Mouse (Mus musculus) CH12.LX (cell line): Measurements from ENCODE around the gene Tex29. TPM values are rescaled to one million over a fixed set of nuclear protein-coding genes. Genes with fewer than 3 reads are reported as not detected.
A peak's percentile ranks its signal among the peaks of the same experiment; 100 is the strongest.

ENCODE experiments used
- DNase-seq: peaks from one replicate; pipeline ENCODE4 v3.0.0-alpha.2; 2013; ENCODE audit errors: extremely low read depth
- H3K27ac ChIP-seq: 2 replicates; pipeline ENCODE4 v1.5.1; 2012; ENCODE audit warnings: low read depth, mild to moderate bottlenecking, control low read depth, moderate library complexity; ENCODE audit not compliant: insufficient read depth
- H3K27me3 ChIP-seq: replicated peaks from 2 replicates; pipeline ENCODE3; 2012; ENCODE audit warnings: inconsistent platforms
- H3K36me3 ChIP-seq, 2 experiments: replicated peaks in 1 of 2; 2 replicates each; pipeline versions ENCODE3 to v1.6.1; 2012; ENCODE audit warnings: inconsistent platforms in 1 of 2, low read length in 1 of 2, mild to moderate bottlenecking in 1 of 2, mixed read lengths in 1 of 2, moderate library complexity in 1 of 2; ENCODE audit not compliant: control insufficient read depth in 1 of 2, insufficient read depth in 1 of 2
- H3K4me1 ChIP-seq, 2 experiments: 2 replicates each; pipeline ENCODE4 v1.6.1; 2012; ENCODE audit warnings: inconsistent platforms in 1 of 2, moderate library complexity in 1 of 2; ENCODE audit not compliant: insufficient read depth in 2 of 2, control insufficient read depth in 1 of 2
- H3K4me2 ChIP-seq: 2 replicates; pipeline ENCODE4 v1.6.1; 2012; ENCODE audit warnings: low read depth, mild to moderate bottlenecking, control low read depth; ENCODE audit not compliant: poor library complexity, insufficient read depth, severe bottlenecking
- H3K4me3 ChIP-seq, 3 experiments: fragments of 150-350 bp in 1 of 3; sonication (generic) in 1 of 3; replicated peaks in 1 of 3; 2 replicates each; pipeline versions ENCODE3 to v1.5.1; 2011 to 2012; ENCODE audit warnings: low read depth in 2 of 3, low read length in 2 of 3, mild to moderate bottlenecking in 2 of 3, moderate library complexity in 2 of 3, control low read depth in 1 of 3, improper control_type of control experiment in 1 of 3, inconsistent platforms in 1 of 3, mixed read lengths in 1 of 3; ENCODE audit not compliant: poor library complexity in 1 of 3
- H3K79me2 ChIP-seq: replicated peaks from 2 replicates; pipeline ENCODE4 v1.6.1; 2012; ENCODE audit warnings: mild to moderate bottlenecking, moderate library complexity; ENCODE audit not compliant: control insufficient read depth, poor library complexity, insufficient read depth, severe bottlenecking; ENCODE audit errors: extremely low read depth
- H3K9ac ChIP-seq: 2 replicates; pipeline ENCODE4 v1.6.1; 2012; ENCODE audit warnings: low read depth, mild to moderate bottlenecking, control low read depth, moderate library complexity; ENCODE audit not compliant: insufficient read depth
- H3K9me3 ChIP-seq: replicated peaks from 2 replicates; pipeline ENCODE3; 2012; ENCODE audit warnings: low read length, inconsistent platforms, mixed read lengths
- BHLHE40 ChIP-seq: IDR thresholded peaks from 2 replicates; pipeline ENCODE4 v1.6.1; 2011; ENCODE audit warnings: mild to moderate bottlenecking, low read depth, low read length, improper control_type of control experiment
- CTCF ChIP-seq, 2 experiments: IDR thresholded peaks in 1 of 2; conservative IDR thresholded peaks in 1 of 2; 2 replicates each; pipeline ENCODE4 v1.5.1; 2011 to 2012; ENCODE audit warnings: low read depth in 2 of 2, low read length in 2 of 2, improper control_type of control experiment in 1 of 2, inconsistent platforms in 1 of 2, mild to moderate bottlenecking in 1 of 2, moderate library complexity in 1 of 2
- ETS1 ChIP-seq: conservative IDR thresholded peaks from 2 replicates; pipeline ENCODE4 v1.6.1; 2012; ENCODE audit warnings: low read depth, mild to moderate bottlenecking, inconsistent platforms, low read length, improper control_type of control experiment, moderate library complexity
- HCFC1 ChIP-seq: IDR thresholded peaks from 2 replicates; pipeline ENCODE4 v1.6.1; 2012; ENCODE audit warnings: low read depth, mild to moderate bottlenecking, inconsistent platforms, low read length, improper control_type of control experiment
- IRF4 ChIP-seq: IDR thresholded peaks from 2 replicates; pipeline ENCODE4 v1.6.1; 2014; ENCODE audit warnings: low read depth, mild to moderate bottlenecking, inconsistent platforms, low read length, improper control_type of control experiment
- MAFK ChIP-seq: IDR thresholded peaks from 2 replicates; pipeline ENCODE4 v1.6.1; 2011; ENCODE audit warnings: low read length, improper control_type of control experiment; ENCODE audit not compliant: insufficient replicate concordance
- MAX ChIP-seq: IDR thresholded peaks from 2 replicates; pipeline ENCODE4 v1.6.1; 2011; ENCODE audit warnings: low read length, improper control_type of control experiment
- MAZ ChIP-seq: IDR thresholded peaks from 2 replicates; pipeline ENCODE4 v1.6.1; 2012; ENCODE audit warnings: low read depth, mild to moderate bottlenecking, inconsistent platforms, low read length, improper control_type of control experiment, moderate library complexity
- MEF2A ChIP-seq: IDR thresholded peaks from 2 replicates; pipeline ENCODE4 v1.6.1; 2014; ENCODE audit warnings: low read depth, mild to moderate bottlenecking, inconsistent platforms, low read length, improper control_type of control experiment, borderline replicate concordance
- MXI1 ChIP-seq: IDR thresholded peaks from 2 replicates; pipeline ENCODE4 v1.6.1; 2011; ENCODE audit warnings: mild to moderate bottlenecking, low read depth, low read length, improper control_type of control experiment
- NRF1 ChIP-seq: IDR thresholded peaks from 2 replicates; pipeline ENCODE4 v1.6.1; 2014; ENCODE audit warnings: low read depth, mild to moderate bottlenecking, inconsistent platforms, low read length, improper control_type of control experiment, moderate library complexity
- PAX5 ChIP-seq: IDR thresholded peaks from 2 replicates; pipeline ENCODE4 v1.6.1; 2012; ENCODE audit warnings: low read length, inconsistent platforms, mixed read lengths
- POLR2AphosphoS2 ChIP-seq: IDR thresholded peaks from 2 replicates; pipeline ENCODE4 v1.6.1; 2011; ENCODE audit warnings: low read depth, low read length, improper control_type of control experiment
- RAD21 ChIP-seq: IDR thresholded peaks from 2 replicates; pipeline ENCODE4 v1.6.1; 2011; ENCODE audit warnings: low read depth, mild to moderate bottlenecking, low read length, improper control_type of control experiment, moderate library complexity
- SIN3A ChIP-seq: IDR thresholded peaks from 2 replicates; pipeline ENCODE4 v1.6.1; 2012; ENCODE audit warnings: low read length, improper control_type of control experiment, inconsistent platforms
- TBP ChIP-seq: conservative IDR thresholded peaks from 2 replicates; pipeline ENCODE4 v1.6.1; 2011; ENCODE audit warnings: low read depth, low read length, improper control_type of control experiment
- USF1 ChIP-seq: IDR thresholded peaks from 2 replicates; pipeline ENCODE4 v1.6.1; 2014; ENCODE audit warnings: low read depth, mild to moderate bottlenecking, inconsistent platforms, low read length, improper control_type of control experiment
- ZMIZ1 ChIP-seq: IDR thresholded peaks from 2 replicates; pipeline ENCODE4 v1.6.1; 2012; ENCODE audit warnings: low read depth, mild to moderate bottlenecking, inconsistent platforms, low read length, improper control_type of control experiment
- ZNF384 ChIP-seq: IDR thresholded peaks from 2 replicates; pipeline ENCODE4 v1.6.1; 2012; ENCODE audit warnings: low read depth, low read length, improper control_type of control experiment, inconsistent platforms
- dilution Hi-C: fragments of 300-500 bp; cut with MboI; formaldehyde crosslinking; loops from 2 replicates; pipeline ENCODE4 v1.14.3; 2020; ENCODE audit warnings: low sequenced_read_pairs; ENCODE audit not compliant: extremely low pct_unique_long_range_greater_than_20kb, extremely low pct_ligation_motif_present
- in situ Hi-C: fragments of 300-500 bp; cut with MboI; formaldehyde crosslinking; loops from 3 replicates; pipeline ENCODE4 v1.14.3; 2019; ENCODE audit warnings: low sequenced_read_pairs, low pct_ligation_motif_present, low pct_unique_long_range_greater_than_20kb, mixed read lengths
- polyA plus RNA-seq: library from polyadenylated mRNA; unstranded; fragments of >175 nt; gene quantifications from 2 replicates; pipeline ENCODE4 v1.2.1, GENCODE M21; 2012; ENCODE audit warnings: low read depth; ENCODE audit not compliant: insufficient read length
- total RNA-seq, 2 experiments: library from RNA; depleted of rRNA; stranded (reverse); fragments of 300-350 nt in 1 of 2; fragments of >200 nt in 1 of 2; gene quantifications; 2 replicates each; pipeline ENCODE4 v1.2.3; 2012 to 2014

Tex29 gene
- total and polyA plus RNA-seq, 3 experiments = not detected

GRCm38 (mm10) chr8:11815206-11815605, 25.1 kb upstream of the Tex29 start:
- H3K9me3 ChIP-seq = no peaks in the 10 kb centered on the region
- H3K9ac ChIP-seq = no peak overlapping the region
- dilution Hi-C loops = no loop called here
- H3K4me2 ChIP-seq = no peak overlapping the region
- no peaks in the 10 kb centered on the region for H3K79me2 ChIP-seq
- no peak overlapping the region for H3K27ac ChIP-seq
- TF ChIP-seq MAX = no peak
- TF ChIP-seq CTCF (conservative IDR thresholded peaks at IDR 0.05 in 1 of 2, IDR thresholded peaks at IDR 0.05 in 1 of 2; ENCODE audit: low read depth in 2 of 2, low read length in 2 of 2) = peak in 1 of 2 experiments; percentile 14; a peak in 2 of 4 replicates
- H3K4me3 ChIP-seq = no peak overlapping the region
- H3K4me1 ChIP-seq = no peaks in the 10 kb centered on the region
- peaks cover 67 to 97% of the 10 kb centered on the region in 2 experiments for H3K36me3 ChIP-seq
- no peaks in the 10 kb centered on the region for H3K27me3 ChIP-seq
- in situ Hi-C loops = no loop called here
- no peak for DNase-seq

GRCm38 (mm10) chr8:11820136-11820535, 20.1 kb upstream of the Tex29 start:
- H3K4me1 ChIP-seq = no peaks in the 10 kb centered on the region
- in situ Hi-C loops = no loop called here
- dilution Hi-C loops = no loop called here

GRCm38 (mm10) chr8:11820568-11820967, 19.7 kb upstream of the Tex29 start:
- Histone ChIP-seq H3K4me1 (no peaks in the 10 kb centered on the region), H3K27ac (no peak overlapping the region), H3K9me3 (no peaks in the 10 kb centered on the region), H3K4me3 (no peak overlapping the region), H3K36me3 (peaks cover 69 to 95% of the 10 kb centered on the region in 2 experiments), H3K9ac (no peak overlapping the region), H3K79me2 (no peaks in the 10 kb centered on the region), H3K4me2 (no peak overlapping the region), H3K27me3 (no peaks in the 10 kb centered on the region)
- in situ Hi-C loops (no loop called here), dilution Hi-C loops (no loop called here)
- TF ChIP-seq MEF2A (no peak), MXI1 (no peak), ZNF384 (no peak), ZMIZ1 (no peak), USF1 (no peak), CTCF (conservative IDR thresholded peaks at IDR 0.05 in 1 of 2, IDR thresholded peaks at IDR 0.05 in 1 of 2; ENCODE audit: low read depth in 2 of 2, low read length in 2 of 2) (no peak), IRF4 (no peak), NRF1 (no peak), SIN3A (no peak), BHLHE40 (no peak), MAZ (no peak), RAD21 (no peak), POLR2AphosphoS2 (no peak), HCFC1 (no peak), PAX5 (no peak), MAFK (no peak), TBP (no peak), ETS1 (no peak)
- DNase-seq = no peak

More at GRCm38 (mm10) chr8:11820136-11820535, 20.1 kb upstream of the Tex29 start:
- Histone ChIP-seq H3K9me3 (no peaks in the 10 kb centered on the region), H3K9ac (no peak overlapping the region), H3K4me2 (no peak overlapping the region), H3K27ac (no peak overlapping the region), H3K79me2 (no peaks in the 10 kb centered on the region), H3K4me3 (no peak overlapping the region), H3K27me3 (no peaks in the 10 kb centered on the region), H3K36me3 (peaks cover 69 to 95% of the 10 kb centered on the region in 2 experiments)
- TF ChIP-seq NRF1 = no peak
- no peak for TF ChIP-seq ETS1
- no peak for TF ChIP-seq MEF2A
- no peak for TF ChIP-seq ZMIZ1
- DNase-seq = no peak
